Mouse (Mus musculus) small intestine, adult 2 months (tissue): ENCODE data around the gene Entpd1.

ENCODE experiments used
- CTCF ChIP-seq: fragments of 200-500 bp; IDR thresholded peaks from 2 replicates; pipeline ENCODE4 v1.5.1; 2012; ENCODE audit warnings: low read depth, mild to moderate bottlenecking, control low read depth, inconsistent platforms, low read length, moderate library complexity, mixed read lengths; ENCODE audit not compliant: insufficient replicate concordance, insufficient read length; ENCODE audit errors: extremely low read depth
- POLR2A ChIP-seq: fragments of 200-500 bp; IDR thresholded peaks from 2 replicates; pipeline ENCODE4 v1.6.1; 2012; ENCODE audit warnings: low read depth, mild to moderate bottlenecking, control low read depth, inconsistent platforms, low read length, moderate library complexity

DNA sequence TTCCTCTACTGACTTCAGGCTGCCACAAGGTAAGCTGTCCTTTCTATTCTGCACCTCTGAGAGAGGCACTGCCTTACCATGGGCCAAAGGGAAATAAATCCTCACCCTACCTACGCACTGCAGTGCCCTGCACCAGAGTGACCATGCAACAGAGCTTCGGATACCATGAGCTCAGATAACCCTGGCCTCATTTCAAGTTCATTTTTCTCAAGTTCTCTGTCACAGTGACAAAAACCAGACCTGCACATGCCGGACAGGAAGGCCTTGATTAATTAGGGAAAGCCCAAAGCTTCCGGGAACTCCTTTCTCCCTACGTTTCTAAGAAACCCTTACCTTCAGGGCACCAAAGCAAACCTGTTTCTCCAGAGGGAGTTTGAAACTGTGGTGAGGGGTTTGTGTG lies 30.5 kb upstream of the Entpd1 start:
- no peak for TF ChIP-seq CTCF
- no peak for TF ChIP-seq POLR2A
